Mouse (Mus musculus) lung, postnatal 14 days (tissue): ENCODE results near the gene Cnp.
A peak's percentile ranks its signal among the peaks of the same experiment; 100 is the strongest.
"Not testable (repeated sequence)": the region's sequence is repeated elsewhere in the genome, so short reads cannot be mapped to it uniquely, and the experiment has no call there.

Experiments used
- DNase-seq: peaks from one replicate; pipeline ENCODE4 v3.0.0; 2021

Cnp gene

GRCm38 (mm10) chr11:100594608-100595007 is 19.9 kb downstream of the Cnp start:
- DNase-seq = no peak

DNA sequence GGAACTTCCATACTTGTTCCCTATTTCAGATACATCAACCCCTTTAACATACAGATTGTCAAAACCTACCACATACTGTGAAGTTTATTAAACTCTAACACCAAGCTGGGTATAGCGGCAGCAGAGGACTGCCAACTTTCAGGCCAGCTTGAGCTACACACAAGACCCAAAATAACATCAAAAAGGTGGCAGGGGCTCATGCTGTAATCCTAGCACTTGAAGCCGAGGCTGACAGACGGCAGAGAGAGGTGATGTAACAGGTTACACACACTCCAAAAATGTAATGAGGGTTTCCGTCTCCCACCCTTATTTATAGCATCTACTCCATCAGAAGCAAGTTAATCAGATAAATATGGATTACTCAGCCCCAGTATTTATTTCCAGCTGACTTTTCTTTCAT is 20.8 kb downstream of the Cnp start:
- DNase-seq = no peak

GRCm38 (mm10) chr11:100598074-100598473 is 23.4 kb downstream of the Cnp start:
- no peak for DNase-seq

- DNase-seq = no peak
These were observed 26.7 kb downstream of the Cnp start for GRCm38 (mm10) chr11:100601372-100601771.

DNA sequence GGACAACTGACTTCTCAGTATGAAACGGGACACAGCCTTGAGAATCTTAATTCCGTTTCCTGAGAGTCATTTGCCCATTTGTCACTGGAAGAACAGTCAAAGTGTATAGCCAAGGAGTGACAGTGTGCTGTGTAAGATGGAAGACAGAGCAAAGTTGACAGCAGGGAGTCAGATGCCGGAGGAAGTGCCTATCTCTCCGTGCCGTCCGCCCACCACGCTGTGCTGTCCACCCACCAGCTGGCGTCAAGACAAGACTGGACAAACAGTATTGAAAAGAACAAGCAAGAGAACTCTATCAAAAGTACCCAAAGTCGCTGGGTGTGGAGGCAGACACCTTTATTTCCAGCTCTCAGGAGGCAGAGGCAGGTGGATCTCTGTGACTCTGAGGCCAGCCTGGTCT is 28.5 kb downstream of the Cnp start:
- no peak for DNase-seq

- DNase-seq = no peak
These were observed 29.1 kb downstream of the Cnp start for GRCm38 (mm10) chr11:100603813-100604212.

GRCm38 (mm10) chr11:100604321-100605005 is 29.8 kb downstream of the Cnp start:
- DNase-seq = no peak

GRCm38 (mm10) chr11:100605451-100605850 is 30.7 kb downstream of the Cnp start:
- DNase-seq = no peak

GRCm38 (mm10) chr11:100607121-100607520 is 32.4 kb downstream of the Cnp start:
- DNase-seq = no peak

DNA sequence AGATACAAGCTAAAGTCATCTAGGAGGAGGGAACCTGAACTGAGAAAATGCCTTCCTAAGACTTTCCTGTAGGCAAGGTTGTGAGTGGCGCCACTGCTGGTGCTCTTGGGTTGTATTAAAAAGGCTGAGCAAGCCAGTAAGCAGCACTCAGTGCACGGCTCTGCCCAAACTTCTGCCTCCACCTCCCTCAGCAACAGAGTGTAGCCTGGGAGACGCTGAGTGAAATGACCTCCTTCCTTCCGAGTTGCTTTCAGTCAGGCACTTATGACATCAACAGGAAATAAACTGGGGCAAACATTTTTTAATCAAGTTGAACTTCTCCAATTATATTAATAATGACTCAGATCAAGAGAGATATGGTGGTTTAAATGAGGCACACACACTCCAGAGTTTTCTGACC is 34.1 kb downstream of the Cnp start:
- no peak for DNase-seq

DNA sequence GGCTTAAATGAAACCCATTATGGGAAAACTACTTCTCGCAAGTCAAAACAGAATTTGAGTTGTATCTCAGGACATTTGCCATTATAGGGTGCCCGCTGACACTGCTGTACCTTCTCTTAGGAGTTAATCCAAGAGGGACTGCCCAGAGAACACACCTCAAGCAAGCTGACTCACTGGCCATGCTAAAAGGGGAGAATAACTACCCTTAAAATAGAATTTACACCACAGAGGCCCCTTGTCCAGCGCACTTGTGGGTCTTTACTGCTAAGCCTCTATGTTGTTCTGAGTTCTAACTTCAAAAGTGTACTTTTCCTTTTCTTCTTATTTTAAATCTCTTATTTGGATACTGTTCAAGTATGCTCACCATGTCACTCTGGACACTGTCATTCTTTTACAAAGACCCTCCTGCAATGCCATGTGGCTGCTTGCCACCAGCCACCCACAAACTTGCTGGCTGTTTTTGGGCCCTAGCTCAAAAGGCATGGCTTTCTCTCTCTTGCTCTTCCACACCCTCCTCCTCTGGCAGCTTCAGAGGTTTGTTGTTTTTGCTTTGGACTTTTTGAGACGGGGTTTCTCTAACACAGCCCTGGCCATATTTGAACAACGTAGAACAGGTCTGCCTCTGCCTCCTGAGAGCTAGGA is 34.8 kb downstream of the Cnp start:
- DNase-seq = no peak

DNA sequence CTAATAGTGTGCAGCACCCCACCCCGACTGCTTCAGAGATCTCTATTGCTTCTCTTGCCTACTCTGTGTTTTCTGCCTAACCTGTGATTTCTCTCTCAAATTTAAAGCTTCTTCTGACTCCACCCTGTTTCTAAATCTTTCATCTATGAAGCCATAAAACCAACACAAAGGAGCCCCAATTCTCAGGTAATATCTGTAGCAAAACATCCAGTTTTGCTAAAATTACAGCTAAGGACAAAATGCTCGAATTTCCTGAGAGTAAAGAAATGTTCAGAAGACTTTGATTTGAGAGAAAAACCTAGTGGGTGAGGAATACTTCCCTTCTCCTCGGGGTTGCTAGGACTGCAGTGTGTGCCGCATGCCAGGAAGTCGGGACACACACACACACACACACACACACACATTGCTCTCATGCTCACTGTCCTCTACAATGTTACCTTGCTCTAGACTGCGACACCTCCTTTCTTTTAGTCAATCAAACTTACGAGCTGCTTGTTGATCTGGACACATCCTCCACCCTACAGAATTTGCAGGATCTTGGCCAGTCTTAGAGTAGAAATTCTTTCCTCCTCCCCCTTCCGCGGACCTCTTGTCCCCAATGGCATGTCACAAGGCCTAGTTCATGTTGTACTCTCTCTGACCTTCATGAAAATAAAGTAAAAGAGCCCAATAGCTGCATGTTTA is 35.4 kb downstream of the Cnp start:
- DNase-seq = no peak

GRCm38 (mm10) chr11:100611627-100612026 is 36.9 kb downstream of the Cnp start:
- DNase-seq = no peak

DNA sequence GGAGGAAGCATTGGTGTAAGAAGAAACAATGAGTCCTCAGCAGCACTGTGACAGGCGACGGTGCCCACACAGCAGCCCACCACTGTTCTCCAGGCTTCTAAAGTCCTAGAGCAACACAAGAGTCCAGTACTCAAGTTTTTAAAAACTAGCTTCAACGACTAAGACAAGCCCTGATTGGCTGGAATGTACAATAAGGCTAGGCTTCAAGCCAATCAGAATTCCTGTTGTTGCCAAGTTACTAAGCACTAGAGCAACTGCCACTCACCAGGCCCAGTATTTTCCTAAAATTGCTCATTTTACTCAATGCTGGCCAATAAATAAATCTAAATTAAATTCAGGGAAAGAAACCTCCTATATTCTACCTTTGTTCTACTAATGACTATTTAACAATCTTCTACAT is 38.5 kb downstream of the Cnp start:
- no peak for DNase-seq

GRCm38 (mm10) chr11:100616332-100616731 is 41.6 kb downstream of the Cnp start:
- DNase-seq = no peak

GRCm38 (mm10) chr11:100616836-100617235 is 42.1 kb downstream of the Cnp start:
- not testable (repeated sequence) for DNase-seq

DNA sequence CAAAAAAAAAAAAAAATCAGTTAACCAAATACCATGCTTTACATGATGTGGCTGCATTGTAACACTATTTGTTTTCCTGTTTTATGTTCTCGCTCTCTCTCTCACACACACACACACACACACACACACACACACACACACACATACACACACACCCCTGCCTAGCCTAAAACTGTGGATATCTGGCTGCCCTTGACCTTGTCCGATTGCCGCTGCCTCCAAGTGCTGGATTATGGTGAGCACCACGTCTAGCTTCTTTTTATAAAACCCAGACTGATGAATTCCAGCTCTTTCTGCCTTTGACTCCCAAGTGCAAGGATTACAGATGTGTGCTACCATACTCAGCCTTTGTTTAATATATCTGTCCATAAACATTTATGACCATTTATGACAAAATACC is 42.8 kb downstream of the Cnp start:
- DNase-seq = no peak

- peak; percentile 71 for DNase-seq
These were observed 44.2 kb downstream of the Cnp start, which contains the start of gene Nkiras2 for GRCm38 (mm10) chr11:100618761-100619484. Gene Nkiras2, plus strand, starts transcription at chr11:100619244.

DNA sequence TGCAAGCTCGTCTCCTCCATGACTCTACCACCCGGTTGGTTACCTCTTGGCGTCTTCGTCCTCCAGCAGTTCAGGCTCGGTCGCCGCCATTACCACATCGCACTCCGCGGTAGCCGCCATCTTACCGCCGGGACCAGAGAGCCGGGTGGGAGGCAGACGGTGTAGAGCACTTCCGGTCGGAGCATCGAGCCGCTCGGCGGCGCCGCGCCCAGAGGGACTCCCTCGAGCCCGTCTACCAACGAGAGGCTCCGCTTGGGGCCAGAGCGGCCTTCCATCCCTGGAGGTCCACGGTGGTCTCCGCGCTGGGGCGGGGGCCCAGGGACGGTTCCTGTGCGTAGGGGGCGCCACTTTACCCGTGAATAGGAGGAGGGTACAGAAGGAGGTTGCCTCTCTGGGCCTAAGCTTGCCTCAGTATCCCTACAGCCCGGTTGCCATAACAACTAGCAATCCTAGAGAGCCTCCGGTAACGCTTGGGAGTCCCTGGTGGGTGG is 44.8 kb downstream of the Cnp start:
- DNase-seq = peak; percentile 94

- no peak for DNase-seq
These were observed 45.3 kb downstream of the Cnp start, which contains the start of gene Dnajc7 for GRCm38 (mm10) chr11:100619982-100620381. Gene Dnajc7, minus strand, starts transcription at chr11:100620168.

- DNase-seq = peak; percentile 96
These were observed 48.0 kb downstream of the Cnp start for GRCm38 (mm10) chr11:100622714-100623113.

- DNase-seq = peak; percentile 60
These were observed 49.2 kb downstream of the Cnp start for GRCm38 (mm10) chr11:100623867-100624266.
